Mouse (Mus musculus) left cerebral cortex, adult 2 months (tissue): ENCODE data around the gene Olfr527. TPM values are rescaled to one million over a fixed set of nuclear protein-coding genes. Genes with fewer than 3 reads are reported as not detected.

Experiments used
- DNase-seq, 2 experiments: peaks; one replicate each; pipeline ENCODE4 v3.0.0; 2021 to 2022; ENCODE audit warnings: low spot score in 2 of 2, mixed read lengths in 1 of 2; ENCODE audit errors: extremely low spot score in 1 of 2
- H3K27ac ChIP-seq: fragments of 200-600 bp; 2 replicates; pipeline ENCODE4 v1.8.1; 2022
- H3K4me3 ChIP-seq: fragments of 200-600 bp; 2 replicates; pipeline ENCODE4 v1.8.1; 2022
- CTCF ChIP-seq: fragments of 200-600 bp; IDR thresholded peaks from 2 replicates; pipeline ENCODE4 v1.8.1; 2022; ENCODE audit warnings: antibody characterized with exemption, mild to moderate bottlenecking, moderate library complexity
- intact Hi-C: fragments of 180-260 bp; cut with DNase I; formaldehyde crosslinking; loops from one replicate; pipeline ENCODE4 v1.15.1; 2025
- long read RNA-seq, 2 experiments: library from polyadenylated mRNA; stranded (forward); transcript quantifications; one replicate each; pipeline ENCODE4 v2.0.0; 2021; ENCODE audit warnings: borderline mapping rate in 2 of 2
- total RNA-seq, 2 experiments: library from RNA; stranded (reverse); gene quantifications; 2 replicates each; pipeline ENCODE4 v1.2.3; 2021

Olfr527 gene
- not detected for total RNA-seq
- long read RNA-seq, experiment 1: 0 reads
- long read RNA-seq, experiment 2: 0 reads

DNA sequence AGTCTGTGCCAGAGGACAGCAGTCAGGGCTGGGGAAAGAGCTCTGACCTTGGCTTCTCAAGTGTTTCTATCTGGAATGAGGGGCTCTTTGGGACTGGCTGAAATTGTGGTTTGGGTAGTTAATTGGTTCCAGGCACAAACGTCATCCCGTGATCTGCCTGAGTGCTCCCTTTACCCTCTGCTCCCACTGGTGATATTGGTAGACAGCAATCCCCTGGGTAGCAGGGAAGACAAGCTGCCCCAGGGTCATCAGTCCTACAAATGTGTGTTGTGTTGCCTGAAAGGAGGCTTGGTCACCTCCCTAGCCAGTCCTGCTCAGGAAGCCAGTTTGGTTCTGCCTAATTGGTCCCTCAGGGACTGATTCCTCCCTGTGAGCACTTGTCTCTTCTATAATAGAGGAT is at the start of gene Olfr527:
Gene Olfr527, plus strand, starts transcription at position 301 of the 400 bp plus-strand sequence.
- intact Hi-C loops: no loop called here
- Histone ChIP-seq H3K4me3 (no peak within 1 kb of the TSS), H3K27ac (no peak within 1 kb of the TSS)
- no peak for TF ChIP-seq CTCF
- no peak for DNase-seq

DNA sequence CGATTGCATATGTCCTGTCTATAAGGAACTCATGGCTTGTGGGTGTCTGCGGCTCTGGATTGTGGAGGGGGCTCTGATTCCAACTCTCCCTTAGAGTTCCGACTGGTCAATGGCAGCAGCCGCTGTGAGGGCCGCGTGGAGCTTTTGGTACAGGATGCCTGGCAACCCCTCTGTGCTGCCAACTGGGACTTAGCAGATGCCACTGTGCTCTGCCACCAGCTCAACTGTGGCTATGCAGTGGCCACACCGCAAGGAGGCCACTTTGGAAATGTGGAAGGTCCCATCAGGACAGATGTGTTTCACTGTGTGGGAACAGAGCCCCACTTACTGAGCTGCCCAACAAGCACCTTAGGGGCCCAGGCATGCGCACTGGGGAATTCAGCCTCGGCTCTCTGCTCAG is 38.1 kb upstream of the Olfr527 start:
- Histone ChIP-seq H3K27ac (no peak overlapping the region), H3K4me3 (no peak overlapping the region)
- no peak for TF ChIP-seq CTCF
- intact Hi-C loops: no loop called here
- DNase-seq: no peak

DNA sequence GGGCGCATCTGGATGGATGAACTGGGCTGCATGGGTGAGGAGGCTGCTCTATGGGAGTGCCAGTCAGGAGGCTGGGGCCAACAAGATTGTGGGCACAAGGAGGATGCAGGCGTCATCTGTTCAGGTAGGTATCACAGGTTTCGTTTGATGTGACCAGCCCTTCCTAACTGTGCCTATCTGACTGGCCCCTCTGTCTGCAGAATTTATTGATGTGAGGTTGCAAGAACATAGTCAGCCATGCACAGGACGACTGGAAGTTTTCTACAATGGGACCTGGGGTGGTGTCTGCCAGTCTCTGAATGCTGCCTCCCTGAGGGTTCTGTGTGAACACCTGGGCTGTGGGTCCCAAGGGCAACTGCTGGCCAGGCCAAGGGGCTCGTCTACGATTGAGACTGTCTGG is 36.9 kb upstream of the Olfr527 start:
- no peak for DNase-seq
- Histone ChIP-seq H3K27ac (no peak overlapping the region), H3K4me3 (no peak overlapping the region)
- intact Hi-C loops: no loop called here
- no peak for TF ChIP-seq CTCF

DNA sequence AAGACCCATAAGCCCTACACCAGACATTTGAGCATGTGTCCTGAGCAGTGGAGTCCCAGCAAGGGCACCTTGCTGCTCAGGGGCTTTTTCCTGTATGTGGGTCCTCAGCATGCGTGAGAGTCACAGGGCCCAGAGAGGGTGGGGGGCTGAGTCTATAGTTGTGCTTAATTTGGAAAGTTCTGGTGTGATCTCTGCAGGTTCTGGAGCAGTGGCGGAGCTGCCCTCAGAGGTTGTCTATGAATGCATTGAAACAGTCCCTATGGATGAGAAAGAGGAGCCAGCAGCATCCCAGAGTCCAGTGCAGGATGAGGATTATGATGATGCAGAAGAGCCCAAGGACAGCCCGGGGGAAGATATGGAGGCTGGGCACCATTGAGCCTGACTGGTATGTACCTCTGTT is 34.4 kb upstream of the Olfr527 start:
- Histone ChIP-seq H3K27ac (no peak overlapping the region), H3K4me3 (no peak overlapping the region)
- TF ChIP-seq CTCF: no peak
- intact Hi-C loops: no loop called here
- DNase-seq: no peak

DNA sequence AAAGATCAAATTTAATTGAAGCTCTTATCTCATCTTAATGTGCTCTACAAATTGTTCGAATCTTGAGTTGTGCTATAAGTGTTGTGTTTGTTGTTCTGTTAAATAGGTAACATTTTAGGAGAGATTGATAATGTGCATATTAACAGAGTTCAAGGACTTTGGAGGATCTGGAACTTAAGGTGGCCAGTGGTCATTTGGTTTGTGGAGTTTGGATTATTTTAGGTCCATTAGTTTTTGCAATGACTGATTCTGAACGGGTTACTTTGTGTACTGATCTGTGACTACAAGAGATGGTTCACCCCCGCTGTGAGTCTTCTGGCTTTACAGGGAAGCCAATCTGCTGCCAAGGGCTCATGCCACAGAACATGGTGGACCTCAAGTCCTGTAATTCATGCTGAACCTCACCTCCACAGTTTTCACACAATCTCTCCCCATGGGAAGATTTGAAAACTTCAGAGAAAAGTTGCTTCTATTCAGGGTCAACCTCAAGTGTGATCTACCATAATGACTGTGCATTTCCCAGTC is 13.9 kb upstream of the Olfr527 start:
- no peak for DNase-seq
- intact Hi-C loops: loop anchor here (2.0 kb wide), 1 partner anchor 129 kb away; no protein-coding TSS in a partner anchor
- no peak overlapping the region for H3K27ac ChIP-seq
- H3K4me3 ChIP-seq: no peak overlapping the region
- TF ChIP-seq CTCF: no peak

DNA sequence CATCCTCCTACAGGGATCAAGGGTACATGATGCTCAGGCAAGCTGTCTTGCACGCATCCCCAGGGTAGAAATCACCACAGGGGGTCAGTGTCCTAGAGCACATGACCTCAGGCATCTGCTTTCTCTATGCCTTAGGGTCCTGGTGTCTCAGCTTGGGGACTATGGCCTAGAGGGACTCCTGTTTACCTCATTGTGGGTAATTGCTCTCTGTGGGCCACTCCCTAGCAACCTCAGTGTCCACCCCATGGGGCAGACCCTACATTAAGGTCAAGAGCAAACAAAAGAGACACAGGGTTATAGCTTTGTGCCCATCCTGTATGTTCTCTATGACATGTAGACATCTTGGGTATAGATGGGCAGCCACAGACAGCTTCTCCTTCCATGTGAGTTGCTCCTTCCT is 13.3 kb upstream of the Olfr527 start, which contains the start of gene Olfr525:
Gene Olfr525, plus strand, starts transcription at position 301 of the 400 bp plus-strand sequence.
- no peak for TF ChIP-seq CTCF
- H3K27ac ChIP-seq: no peak within 1 kb of the TSS
- intact Hi-C loops: loop anchor here (2.0 kb wide), 1 partner anchor 128 kb away; no protein-coding TSS in a partner anchor
- H3K4me3 ChIP-seq: no peak within 1 kb of the TSS
- no peak for DNase-seq

DNA sequence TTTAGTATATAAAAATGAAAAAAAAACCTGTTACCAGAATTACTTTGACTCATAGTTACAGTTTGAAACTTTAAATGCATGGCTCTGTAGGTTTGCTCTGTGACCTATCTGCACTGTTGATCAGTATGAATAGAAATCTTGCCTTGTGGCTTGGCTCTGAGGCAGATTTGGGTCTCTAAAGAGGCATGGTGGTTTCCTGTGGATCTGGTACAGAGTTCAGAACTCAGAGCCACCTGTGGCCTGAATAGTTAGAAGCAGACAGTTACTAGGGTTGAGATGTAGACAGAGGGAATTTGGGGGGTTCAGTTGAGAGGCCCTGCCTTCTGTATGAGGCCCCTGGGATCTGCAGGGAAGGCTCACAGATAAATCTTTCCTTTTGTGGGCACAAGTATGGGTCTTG is 12.7 kb upstream of the Olfr527 start:
- no peak for DNase-seq
- TF ChIP-seq CTCF: no peak
- Histone ChIP-seq H3K4me3 (no peak overlapping the region), H3K27ac (no peak overlapping the region)
- intact Hi-C loops: loop anchor here (2.0 kb wide), 1 partner anchor 128 kb away; no protein-coding TSS in a partner anchor

DNA sequence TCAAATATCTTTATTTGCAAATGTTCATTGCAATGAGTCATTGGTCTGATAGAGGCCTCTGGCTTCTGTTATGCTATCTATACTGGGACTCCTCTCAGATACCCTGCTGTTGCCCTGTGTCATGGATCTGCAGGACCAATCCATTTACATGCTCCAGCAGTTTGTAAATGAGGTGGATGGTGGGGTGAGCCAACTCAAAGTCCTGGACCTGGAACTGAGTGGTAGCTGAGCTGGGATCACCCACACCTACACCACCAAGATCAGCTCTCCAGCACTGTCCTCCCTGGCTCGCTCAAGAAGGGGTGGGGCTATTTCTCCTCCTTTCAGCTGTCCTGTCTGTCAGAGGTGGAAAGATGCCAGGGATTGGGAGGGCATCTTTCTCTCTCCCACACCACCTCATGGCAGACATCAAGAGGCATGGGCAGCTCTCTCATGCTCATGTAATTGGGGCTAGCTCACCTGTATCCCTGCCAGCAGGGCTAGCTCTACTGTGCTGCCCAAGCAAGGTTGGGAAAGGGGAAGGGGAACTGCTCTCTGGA is 4.0 kb upstream of the Olfr527 start:
- DNase-seq: no peak
- TF ChIP-seq CTCF: no peak
- no peak overlapping the region for H3K4me3 ChIP-seq
- intact Hi-C loops: no loop called here
- H3K27ac ChIP-seq: no peak overlapping the region

DNA sequence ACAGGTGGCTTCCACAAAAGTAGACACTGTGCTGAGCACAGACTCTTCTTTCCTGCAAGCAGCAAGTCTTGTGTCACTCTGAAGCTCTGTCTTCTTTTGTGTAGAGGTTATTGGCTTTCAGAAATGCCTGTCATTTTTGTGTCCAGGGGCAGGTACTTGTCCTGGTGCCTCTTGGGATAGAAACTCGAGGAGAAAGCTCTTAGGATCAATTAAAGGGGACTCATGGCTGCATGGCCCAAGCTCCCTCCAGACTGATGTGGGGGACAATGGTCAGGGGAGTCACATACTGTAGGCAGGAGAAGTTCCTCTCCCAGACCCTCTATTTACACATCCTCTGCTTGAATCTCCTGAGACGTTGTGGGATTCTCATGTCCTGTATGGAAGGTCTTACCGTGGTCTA is 27.8 kb downstream of the Olfr527 start, which contains the start of gene Olfr60:
Gene Olfr60, minus strand, starts transcription at position 101 of the 400 bp plus-strand sequence.
- H3K4me3 ChIP-seq: no peak within 1 kb of the TSS
- TF ChIP-seq CTCF: no peak
- no peak within 1 kb of the TSS for H3K27ac ChIP-seq
- intact Hi-C loops: no loop called here
- DNase-seq: no peak

DNA sequence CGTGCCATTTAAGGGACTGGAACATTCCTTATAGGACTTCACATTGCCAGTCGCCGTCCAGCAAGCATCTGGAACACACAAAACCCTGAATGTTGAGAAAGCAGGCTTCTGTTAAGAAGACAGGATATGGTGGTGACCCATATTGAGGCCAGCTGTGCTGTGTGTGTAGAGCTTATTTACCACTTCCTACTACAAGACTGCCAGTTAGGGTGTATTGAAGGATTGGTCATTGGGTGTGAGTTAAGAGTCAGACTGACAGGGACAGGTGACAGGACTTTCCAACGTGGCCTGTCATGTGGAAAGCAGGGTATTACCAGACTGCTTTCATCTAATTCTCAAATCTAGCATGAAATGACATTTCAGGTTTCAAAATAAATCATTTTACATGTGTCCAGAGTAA is 40.5 kb downstream of the Olfr527 start:
- no peak for TF ChIP-seq CTCF

DNA sequence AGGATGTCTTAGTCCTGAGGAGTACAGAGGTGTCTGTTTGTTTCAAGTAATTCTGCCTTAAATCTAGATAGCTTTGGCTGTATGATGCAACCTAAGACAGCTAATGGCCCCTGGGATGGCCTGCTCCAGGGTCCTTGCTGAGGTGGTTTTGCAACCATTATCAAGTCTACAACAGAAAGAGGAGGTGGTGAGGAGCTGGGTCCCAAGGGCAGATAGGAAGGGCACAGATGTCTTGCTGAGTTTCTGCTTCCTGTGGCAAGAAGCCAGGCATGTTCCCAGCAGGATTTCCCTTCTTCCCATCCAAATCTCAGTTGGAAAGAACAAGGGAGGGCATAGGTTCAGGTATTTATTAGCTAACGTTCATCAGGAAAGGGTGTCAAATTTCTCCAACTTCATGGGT is 42.4 kb downstream of the Olfr527 start, which contains the start of gene Olfr530:
Gene Olfr530, minus strand, starts transcription at position 101 of the 400 bp plus-strand sequence.
- Histone ChIP-seq H3K4me3 (no peak within 1 kb of the TSS), H3K27ac (no peak within 1 kb of the TSS)
- TF ChIP-seq CTCF: no peak
- intact Hi-C loops: no loop called here
- DNase-seq: no peak

More for the DNA sequence above, 40.5 kb downstream of the Olfr527 start:
- no peak for DNase-seq
- no peak overlapping the region for H3K4me3 ChIP-seq
- intact Hi-C loops: no loop called here
- H3K27ac ChIP-seq: no peak overlapping the region

DNA sequence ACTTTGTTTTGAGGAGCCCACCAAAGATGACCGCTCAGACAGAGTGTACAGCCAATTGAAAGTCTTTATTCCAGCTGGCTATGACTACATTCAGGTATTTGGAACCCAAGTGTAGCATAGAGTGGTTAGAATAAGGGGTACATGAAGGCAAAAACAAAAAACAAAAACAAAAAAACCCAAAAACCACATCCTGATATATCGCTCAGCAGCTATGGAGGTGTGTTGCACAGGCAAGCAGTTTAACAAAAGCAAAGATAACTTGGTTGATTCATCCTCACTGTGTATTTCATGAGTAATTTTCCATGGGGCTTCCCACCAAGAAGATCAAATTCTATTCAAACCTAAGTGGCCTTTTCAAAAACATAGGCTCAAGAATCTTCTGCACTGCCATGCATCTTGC is 43.1 kb downstream of the Olfr527 start:
- Histone ChIP-seq H3K27ac (no peak overlapping the region), H3K4me3 (no peak overlapping the region)
- DNase-seq: no peak
- no peak for TF ChIP-seq CTCF
- intact Hi-C loops: no loop called here

Other genes starting within 250 kb of the Olfr527 start
- not detected for gene Prap1, start 240.6 kb upstream of the Olfr527 start, total RNA-seq
- gene Fuom, start 231.6 kb upstream of the Olfr527 start, total RNA-seq: 10 to 100 TPM; 51.9 to 52.7 TPM
- gene Paox, start 218.2 kb upstream of the Olfr527 start, total RNA-seq: 1 to 10 TPM; 4.1 to 5.5 TPM
- 10 to 100 TPM; 51.6 to 52.6 TPM for gene Echs1, start 217.5 kb upstream of the Olfr527 start, total RNA-seq
- 10 to 100 TPM; 21.0 to 21.5 TPM for gene Mtg1, start 196.5 kb upstream of the Olfr527 start, total RNA-seq
- 100 to 1,000 TPM; 135 to 144 TPM for gene Sprn, start 179.1 kb upstream of the Olfr527 start, total RNA-seq
- not detected for gene Olfr522, start 169.3 kb upstream of the Olfr527 start, total RNA-seq
- under 1 TPM; 0.12 to 0.14 TPM for gene Olfr523, start 160.8 kb upstream of the Olfr527 start, total RNA-seq
- not detected for gene Olfr524, start 128.1 kb upstream of the Olfr527 start, total RNA-seq
- under 1 TPM in 1 of 2 experiments, not detected in 1; 0.14 TPM for gene Cd163l1, start 115.8 kb upstream of the Olfr527 start, total RNA-seq
- gene 5830411N06Rik, start 86.7 kb upstream of the Olfr527 start, total RNA-seq: under 1 TPM in 1 of 2 experiments, not detected in 1; 0.11 TPM
- gene Olfr525, start 13.2 kb upstream of the Olfr527 start, total RNA-seq: not detected
- not detected for gene Olfr60, start 27.7 kb downstream of the Olfr527 start, total RNA-seq
- gene Olfr530, start 42.3 kb downstream of the Olfr527 start, total RNA-seq: not detected
- gene Olfr531, start 68.9 kb downstream of the Olfr527 start, total RNA-seq: not detected
- not detected for gene Olfr532, start 87.6 kb downstream of the Olfr527 start, total RNA-seq
- not detected for gene Olfr533, start 129.4 kb downstream of the Olfr527 start, total RNA-seq
- not detected for gene Olfr535, start 150.2 kb downstream of the Olfr527 start, total RNA-seq
- not detected for gene Olfr536, start 173.4 kb downstream of the Olfr527 start, total RNA-seq
- not detected for gene Olfr538, start 233.9 kb downstream of the Olfr527 start, total RNA-seq